Mouse (Mus musculus) hindbrain, embryonic 11.5 days (tissue): ENCODE measurements around the gene Susd3. TPM values are rescaled to one million over a fixed set of nuclear protein-coding genes. Genes with fewer than 3 reads are reported as not detected.

Experiments used
- ATAC-seq: fragments of 200-750 bp; cut with Nextera tagmentation; 2 replicates; pipeline ENCODE4 v1.8.0; 2017; ENCODE audit warnings: mild to moderate bottlenecking, moderate TSS enrichment, moderate library complexity; ENCODE audit not compliant: low FRiP score
- DNase-seq: peaks from one replicate; pipeline ENCODE4 v3.0.0-alpha.2; 2015; ENCODE audit warnings: low spot score
- H3K27ac ChIP-seq: fragments of 300-500 bp; sonication (generic); 2 replicates; pipeline ENCODE4 v1.5.1; 2014; ENCODE audit warnings: mild to moderate bottlenecking, low read depth, low read length
- H3K27me3 ChIP-seq: fragments of 300-500 bp; sonication (generic); 2 replicates; pipeline ENCODE4 v1.6.1; 2014; ENCODE audit warnings: mild to moderate bottlenecking, low read length, moderate library complexity, mixed read lengths; ENCODE audit not compliant: control insufficient read depth, insufficient read depth
- H3K36me3 ChIP-seq: fragments of 300-500 bp; sonication (generic); 2 replicates; pipeline ENCODE4 v1.6.1; 2014; ENCODE audit warnings: mild to moderate bottlenecking, low read length, moderate library complexity, mixed read lengths; ENCODE audit not compliant: control insufficient read depth, insufficient read depth
- H3K4me1 ChIP-seq: fragments of 300-500 bp; sonication (generic); replicated peaks from 2 replicates; pipeline ENCODE4 v1.6.1; 2014; ENCODE audit warnings: low read length, mixed read lengths; ENCODE audit not compliant: control insufficient read depth, insufficient read depth
- H3K4me2 ChIP-seq: fragments of 300-500 bp; sonication (generic); replicated peaks from 2 replicates; pipeline ENCODE4 v1.6.1; 2014; ENCODE audit warnings: mild to moderate bottlenecking, low read depth, low read length
- H3K4me3 ChIP-seq: fragments of 300-500 bp; sonication (generic); 2 replicates; pipeline ENCODE4 v1.5.1; 2014; ENCODE audit warnings: low read depth, low read length
- H3K9ac ChIP-seq: fragments of 300-500 bp; sonication (generic); 2 replicates; pipeline ENCODE4 v1.6.1; 2014; ENCODE audit warnings: low read depth, low read length
- H3K9me3 ChIP-seq: fragments of 300-500 bp; sonication (generic); 2 replicates; pipeline ENCODE4 v1.6.1; 2016; ENCODE audit warnings: low read length; ENCODE audit not compliant: control insufficient read depth
- WGBS: fragments of 180-500 bp; shearing (Covaris S2); extraction: QIAGEN DNeasy Blood & Tissue Kit; methylation state at CpG from one replicate; pipeline ENCODE4 v1.1.7; 2014; 5-methylcytosine and 5-hydroxymethylcytosine counted together
- polyA plus RNA-seq: library from polyadenylated mRNA; unstranded; fragments of >200 nt; fragmentation: Nextera tagmentation; extraction: Ambion mirVana; gene quantifications from 2 replicates; pipeline ENCODE4 v1.2.1, GENCODE M21; 2014

Susd3 gene
- polyA plus RNA-seq, 1 experiment from 2014 or later, result 0.63 TPM

GRCm38 (mm10) chr13:49214454-49214853, 34.1 kb downstream of the Susd3 start:
- no peaks in the 10 kb centered on the region for H3K4me1 ChIP-seq
- no peak overlapping the region for H3K27ac ChIP-seq

DNA sequence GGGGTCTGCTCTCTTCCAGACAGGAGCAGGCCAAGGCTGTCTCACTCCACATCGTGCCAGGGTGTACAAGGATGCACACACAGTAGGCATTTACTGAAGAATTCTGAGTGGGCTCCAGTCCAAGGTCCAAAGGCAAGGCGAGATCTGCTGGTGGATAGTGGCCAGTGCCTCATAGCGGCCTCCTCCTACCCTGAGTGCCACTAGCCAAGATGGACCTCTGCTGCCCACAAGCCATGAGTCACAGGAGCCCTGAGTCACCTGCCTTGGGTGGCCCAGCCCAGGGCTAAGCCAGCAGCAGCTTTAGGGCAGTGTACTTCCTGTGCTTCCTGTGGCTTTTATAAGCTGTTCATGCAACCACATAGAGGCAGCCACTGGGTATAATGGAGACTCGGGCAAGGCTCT, 35.0 kb downstream of the Susd3 start:
- Histone ChIP-seq H3K27me3 (peaks cover 9% of the 10 kb centered on the region; the same call in 1 of the 2 replicates), H3K36me3 (no peaks in the 10 kb centered on the region), H3K4me2 (no peak overlapping the region), H3K9ac (no peak overlapping the region), H3K9me3 (no peaks in the 10 kb centered on the region), H3K27ac (no peak overlapping the region), H3K4me1 (no peaks in the 10 kb centered on the region), H3K4me3 (no peak overlapping the region)
- DNase-seq (no peak), ATAC-seq (no peak)
- WGBS, result 73% methylated on average over 4 of the region's 4 CpGs

More at GRCm38 (mm10) chr13:49214454-49214853, 34.1 kb downstream of the Susd3 start:
- 87% methylated on average over 3 of the region's 3 CpGs for WGBS
- Histone ChIP-seq H3K9me3 (no peaks in the 10 kb centered on the region), H3K27me3 (peaks cover 9% of the 10 kb centered on the region; the same call in 1 of the 2 replicates), H3K4me2 (no peak overlapping the region), H3K36me3 (no peaks in the 10 kb centered on the region), H3K9ac (no peak overlapping the region), H3K4me3 (no peak overlapping the region)
- ATAC-seq (no peak), DNase-seq (no peak)

DNA sequence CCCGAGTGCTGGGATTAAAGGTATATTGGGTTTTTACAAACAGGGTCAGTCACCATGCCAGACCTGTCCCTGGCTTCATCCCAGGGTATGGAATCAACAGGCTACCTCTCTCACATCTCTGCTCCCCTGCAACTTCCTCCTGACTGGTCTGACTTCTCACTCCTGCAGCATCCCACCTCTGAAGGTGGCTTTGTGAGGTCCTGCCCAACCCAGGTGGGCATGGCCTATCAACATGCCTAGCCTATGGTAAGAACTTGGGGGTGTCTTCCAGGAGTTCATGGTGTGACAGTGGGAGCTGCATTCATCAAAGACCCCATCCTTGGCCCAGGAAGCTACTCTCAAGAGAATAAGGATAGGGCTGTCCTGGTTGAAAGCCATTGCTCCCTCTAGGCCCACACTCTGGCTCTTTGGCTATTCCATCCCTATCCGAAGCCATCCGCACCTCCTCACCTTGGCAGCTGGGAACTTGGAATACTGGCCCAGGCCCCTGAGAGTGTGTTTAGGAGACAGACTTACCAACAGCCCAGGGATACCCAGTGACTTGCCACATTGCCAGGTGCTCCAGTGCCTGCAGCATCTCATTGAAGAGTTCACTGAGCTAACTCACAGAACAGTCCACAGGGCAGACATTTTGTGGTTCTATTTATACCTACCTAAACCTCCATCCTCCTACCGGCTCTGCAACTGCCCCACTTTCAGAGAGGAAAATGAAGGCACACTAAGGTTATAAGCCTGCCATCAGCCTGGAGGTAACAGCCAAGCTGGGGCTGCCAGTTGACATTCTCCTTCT, 35.6 kb downstream of the Susd3 start:
- no peaks in the 10 kb centered on the region for H3K36me3 ChIP-seq
- no peak overlapping the region for H3K4me3 ChIP-seq
- 82% methylated on average over 4 of the region's 4 CpGs for WGBS
- H3K4me2 ChIP-seq, result no peak overlapping the region
- no peak overlapping the region for H3K27ac ChIP-seq
- peaks cover 9% of the 10 kb centered on the region; the same call in 1 of the 2 replicates for H3K27me3 ChIP-seq
- DNase-seq (no peak), ATAC-seq (no peak)
- no peak overlapping the region for H3K9ac ChIP-seq
- no peaks in the 10 kb centered on the region for H3K9me3 ChIP-seq
- no peaks in the 10 kb centered on the region for H3K4me1 ChIP-seq

DNA sequence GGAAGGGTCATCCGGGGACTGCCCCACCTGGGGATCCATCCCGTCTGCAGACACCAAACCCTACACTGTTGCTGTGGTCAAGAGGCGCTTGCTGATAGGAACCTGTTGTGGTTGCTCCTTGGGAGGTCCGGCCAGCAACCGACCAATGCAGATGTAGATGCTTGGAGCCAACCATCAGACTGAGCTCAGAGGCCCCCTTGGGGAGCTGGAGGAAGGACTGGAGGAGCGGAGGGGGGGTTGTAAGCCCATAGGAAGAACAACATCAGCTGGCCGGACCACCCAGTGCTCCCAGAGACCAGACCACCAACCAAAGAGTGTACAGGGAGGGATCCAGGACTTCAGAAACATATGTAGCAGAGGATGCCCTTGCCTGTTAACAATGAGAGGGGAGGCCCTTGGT, 39.2 kb downstream of the Susd3 start:
- no peak for ATAC-seq
- no peak overlapping the region for H3K27ac ChIP-seq
- no peak overlapping the region for H3K4me2 ChIP-seq
- H3K4me1 ChIP-seq, result no peaks in the 10 kb centered on the region
- 59% methylated on average over 7 of the region's 7 CpGs for WGBS
- H3K9me3 ChIP-seq, result no peaks in the 10 kb centered on the region
- no peak overlapping the region for H3K4me3 ChIP-seq
- no peak for DNase-seq
- peaks cover 1% of the 10 kb centered on the region; the same call in 1 of the 2 replicates for H3K27me3 ChIP-seq
- H3K36me3 ChIP-seq, result no peaks in the 10 kb centered on the region
- H3K9ac ChIP-seq, result no peak overlapping the region

DNA sequence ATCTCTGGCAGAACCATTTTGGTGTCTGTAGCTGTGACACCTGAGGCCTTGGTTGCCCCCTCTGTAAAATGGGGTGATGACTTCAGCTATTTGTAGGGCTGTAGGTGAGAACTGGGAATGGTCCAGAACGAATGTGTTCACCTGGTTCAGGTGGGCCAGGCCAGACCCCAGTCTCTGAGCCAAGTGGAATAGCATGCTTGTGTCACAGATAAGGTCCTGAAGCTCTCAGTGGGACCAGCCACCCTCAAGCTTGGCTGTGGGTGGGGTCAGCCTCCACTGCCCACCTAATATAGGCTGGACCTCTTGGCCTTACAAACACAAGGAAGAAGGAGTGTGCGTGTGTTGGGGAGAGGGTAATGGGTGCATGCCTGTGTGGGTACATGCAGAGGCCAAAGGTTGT, 42.2 kb downstream of the Susd3 start:
- Histone ChIP-seq H3K9me3 (no peaks in the 10 kb centered on the region), H3K27me3 (no peaks in the 10 kb centered on the region), H3K36me3 (no peaks in the 10 kb centered on the region), H3K4me2 (no peak overlapping the region), H3K9ac (no peak overlapping the region), H3K4me3 (no peak overlapping the region), H3K27ac (no peak overlapping the region), H3K4me1 (no peaks in the 10 kb centered on the region)
- no peak for ATAC-seq
- WGBS, result 91% methylated on average over 2 of the region's 2 CpGs
- DNase-seq, result no peak

GRCm38 (mm10) chr13:49205381-49205998, 43.0 kb downstream of the Susd3 start:
- Histone ChIP-seq H3K27me3 (no peaks in the 10 kb centered on the region), H3K4me1 (no peaks in the 10 kb centered on the region), H3K9ac (no peak overlapping the region), H3K4me3 (no peak overlapping the region), H3K4me2 (no peak overlapping the region), H3K36me3 (no peaks in the 10 kb centered on the region), H3K27ac (no peak overlapping the region), H3K9me3 (no peaks in the 10 kb centered on the region)
- ATAC-seq, result peak; percentile 53
- DNase-seq, result peak; percentile 88
- WGBS, result 48% methylated on average over 13 of the region's 13 CpGs

DNA sequence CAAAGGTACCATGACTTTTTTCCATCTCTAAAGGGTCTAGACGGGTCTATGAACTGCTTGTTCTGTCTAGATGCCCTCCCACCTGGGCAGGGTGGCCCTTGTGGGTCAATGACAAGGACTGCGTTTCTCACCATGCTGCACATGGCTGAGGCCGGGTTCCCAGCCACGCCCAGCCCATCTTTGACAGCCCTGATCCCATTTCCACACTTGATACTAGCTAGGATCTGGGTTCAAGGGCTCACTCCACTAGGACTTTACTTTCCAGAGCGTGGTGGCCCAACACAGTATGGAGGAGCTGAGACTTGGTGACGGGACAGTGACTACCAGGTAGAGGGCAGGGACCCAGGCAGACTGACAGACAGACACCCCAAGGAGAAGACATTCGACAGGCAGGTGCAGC, 46.0 kb downstream of the Susd3 start:
- Histone ChIP-seq H3K9ac (no peak overlapping the region), H3K36me3 (no peaks in the 10 kb centered on the region), H3K4me2 (no peak overlapping the region), H3K4me1 (no peaks in the 10 kb centered on the region), H3K9me3 (no peaks in the 10 kb centered on the region), H3K27me3 (no peaks in the 10 kb centered on the region), H3K27ac (no peak overlapping the region), H3K4me3 (no peak overlapping the region)
- no peak for DNase-seq
- 86% methylated on average over 7 of the region's 7 CpGs for WGBS
- ATAC-seq, result no peak

DNA sequence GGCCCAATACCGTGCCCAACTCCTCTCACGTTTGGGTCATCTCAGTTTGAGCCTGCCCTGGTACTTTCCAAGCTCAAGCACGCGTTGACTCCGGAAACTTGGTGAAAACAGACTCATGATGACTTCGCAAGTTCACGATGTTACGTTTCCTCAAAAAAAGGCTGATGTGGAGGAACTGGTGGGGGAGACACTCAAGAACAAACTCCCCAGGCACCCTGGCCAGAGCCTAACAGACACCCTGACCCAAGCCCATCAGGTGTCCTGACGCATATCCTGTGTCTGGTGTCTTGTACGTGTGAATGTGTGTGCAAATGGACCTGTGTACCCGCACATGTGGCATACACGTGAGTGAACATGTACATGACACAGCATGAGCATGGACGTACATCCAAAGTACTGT, 47.8 kb downstream of the Susd3 start:
- DNase-seq (no peak), ATAC-seq (no peak)
- 87% methylated on average over 13 of the region's 13 CpGs for WGBS

DNA sequence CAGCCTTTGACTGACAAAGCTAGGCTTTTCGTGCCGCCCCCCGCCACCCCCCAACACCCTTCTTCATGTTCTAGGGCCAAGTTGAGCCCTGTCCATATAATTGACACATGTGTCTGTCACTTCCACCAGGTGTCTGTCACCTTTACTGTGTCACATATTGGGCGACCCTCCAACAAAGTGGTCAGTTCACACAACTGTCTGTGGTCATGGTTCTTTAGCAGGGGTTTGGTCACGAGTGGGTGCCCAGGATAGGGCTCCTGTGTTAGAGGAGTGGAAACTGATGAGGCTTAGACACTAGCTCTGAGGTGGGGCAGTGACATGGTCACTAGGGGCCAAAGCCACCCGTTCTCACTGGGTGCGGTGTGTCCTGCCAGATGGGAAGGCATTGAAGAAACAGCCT, 48.6 kb downstream of the Susd3 start:
- DNase-seq (no peak), ATAC-seq (no peak)
- no peak overlapping the region for H3K9ac ChIP-seq
- H3K27me3 ChIP-seq, result no peaks in the 10 kb centered on the region
- H3K36me3 ChIP-seq, result no peaks in the 10 kb centered on the region
- no peaks in the 10 kb centered on the region for H3K4me1 ChIP-seq
- H3K27ac ChIP-seq, result no peak overlapping the region
- no peak overlapping the region for H3K4me3 ChIP-seq
- 93% methylated on average over 7 of the region's 7 CpGs for WGBS
- no peak overlapping the region for H3K4me2 ChIP-seq
- no peaks in the 10 kb centered on the region for H3K9me3 ChIP-seq

More for the DNA sequence above, 47.8 kb downstream of the Susd3 start:
- Histone ChIP-seq H3K4me1 (no peaks in the 10 kb centered on the region), H3K4me3 (no peak overlapping the region), H3K27me3 (no peaks in the 10 kb centered on the region), H3K36me3 (no peaks in the 10 kb centered on the region), H3K4me2 (no peak overlapping the region), H3K9me3 (no peaks in the 10 kb centered on the region), H3K27ac (no peak overlapping the region), H3K9ac (no peak overlapping the region)
